Mouse (Mus musculus): Measurements from ENCODE around the gene Kcne2.

The Kcne2 gene

GRCm38 (mm10) chr16:92313953-92314741, 22.0 kb downstream of the Kcne2 start:
- DNase-seq = peak; percentile 39

GRCm38 (mm10) chr16:92316049-92316738, 24.0 kb downstream of the Kcne2 start:
- no peak for DNase-seq

DNA sequence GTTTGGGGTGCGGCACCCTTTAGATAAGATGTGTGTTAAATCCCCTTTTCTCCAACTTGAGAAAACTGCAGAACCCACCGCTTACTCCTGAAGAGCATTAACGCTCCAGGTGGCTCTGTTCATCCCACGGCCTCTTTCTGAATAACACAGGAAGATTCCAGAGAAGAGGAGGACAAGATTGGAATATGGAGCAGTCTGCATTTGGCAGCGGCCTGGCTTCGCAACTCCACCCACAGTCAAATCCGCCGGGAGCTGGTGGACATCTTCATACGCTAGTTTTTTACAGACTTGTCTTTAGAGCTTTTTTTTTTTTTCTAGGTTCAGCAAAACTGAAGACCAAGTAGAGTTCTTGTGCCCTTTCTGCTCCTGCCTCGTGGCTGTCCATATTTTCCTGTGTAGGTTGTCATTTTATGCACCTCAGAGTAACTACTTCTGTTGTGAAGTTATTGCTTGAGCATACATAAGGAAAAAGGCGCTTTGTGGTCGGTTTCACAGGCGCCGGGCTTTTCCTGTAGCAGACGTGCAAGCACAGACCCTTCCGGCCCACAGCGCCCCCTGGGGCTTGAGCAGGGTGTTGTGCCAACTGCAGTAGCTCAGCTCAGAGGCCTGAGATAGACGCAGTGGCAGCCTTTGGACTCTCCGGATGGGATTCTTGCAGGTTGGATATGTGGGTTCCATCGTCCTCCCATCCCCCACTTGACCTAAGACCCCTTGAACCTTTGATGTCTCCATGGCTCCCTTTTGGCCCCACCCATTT, 27.3 kb downstream of the Kcne2 start:
- peak; percentile 51 for DNase-seq

DNA sequence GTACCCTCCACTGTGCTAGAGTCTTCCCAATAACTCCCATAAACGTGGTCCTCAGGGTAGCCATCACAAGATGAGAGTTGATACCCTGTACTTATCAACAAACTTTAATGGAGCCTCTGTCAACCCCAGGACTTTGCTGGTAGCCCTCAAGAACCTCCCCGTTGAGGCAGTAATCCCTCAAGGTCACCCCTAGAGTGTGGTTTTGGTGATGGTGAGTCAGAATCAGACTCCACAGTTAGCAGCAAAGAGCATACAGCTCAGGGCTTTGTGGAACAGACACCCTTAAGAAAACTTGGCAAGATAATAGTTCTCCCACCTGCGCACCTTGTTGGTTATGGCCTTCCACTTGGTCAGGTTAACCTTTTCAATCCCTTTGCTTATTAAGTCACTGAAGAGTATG, 28.2 kb downstream of the Kcne2 start:
- DNase-seq = no peak

DNA sequence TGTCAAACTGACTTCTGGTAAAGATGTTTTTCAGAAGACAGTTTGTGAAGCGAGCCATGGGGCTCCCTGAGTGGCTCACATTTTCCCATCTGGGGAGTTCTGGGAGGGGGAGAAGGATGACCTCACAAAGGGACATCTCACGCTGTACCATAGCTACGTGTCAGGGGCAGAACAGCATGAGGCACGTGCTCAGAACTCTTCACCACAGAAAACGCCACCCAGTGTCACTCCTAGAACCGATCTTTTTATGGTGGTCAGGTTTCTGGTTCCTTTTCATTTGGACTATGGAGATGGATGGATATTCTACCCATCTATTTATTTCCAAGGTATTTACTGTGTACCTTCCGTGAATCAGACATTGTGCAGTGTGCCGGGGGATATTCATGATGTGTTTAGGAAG, 29.2 kb downstream of the Kcne2 start, which contains the start of gene Fam243:
Fam243 (minus strand) TSS at position 101 of the 400 bp plus-strand sequence.
- no peak for DNase-seq

DNA sequence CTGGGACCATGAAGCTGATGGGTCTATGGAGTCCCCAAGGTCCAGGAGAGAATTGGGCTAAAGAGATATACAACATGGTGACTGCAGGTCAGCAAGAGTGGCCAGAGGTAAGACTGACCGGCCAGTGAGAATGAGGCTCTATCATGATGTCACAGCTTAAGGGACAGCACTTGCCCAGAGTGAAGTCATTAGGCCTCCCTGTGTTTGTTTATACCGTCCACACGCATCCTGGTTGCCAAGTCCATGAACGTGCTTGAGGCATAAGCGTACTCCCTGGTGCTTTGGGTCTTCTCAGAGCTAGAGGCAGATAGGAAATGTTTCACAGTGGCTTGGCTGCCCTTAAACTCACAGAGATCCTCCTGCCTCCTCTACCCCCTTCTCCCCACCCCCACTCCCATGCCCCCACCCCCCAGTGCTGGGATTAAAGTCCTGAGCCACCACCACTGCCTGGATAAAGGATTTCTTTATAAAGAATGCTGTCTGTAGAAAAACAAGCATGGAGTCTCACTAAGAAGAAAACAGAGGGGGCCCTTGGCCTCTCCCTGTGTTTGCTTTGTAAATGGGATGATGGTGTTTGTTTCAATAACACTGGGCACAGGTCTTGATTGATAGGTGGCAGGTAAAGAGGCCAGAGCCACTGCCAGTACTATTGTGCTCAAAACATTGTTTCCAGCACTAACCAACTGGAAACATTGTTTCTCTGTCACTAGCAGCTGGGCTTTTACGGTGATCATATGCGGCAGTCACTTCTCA, 32.3 kb downstream of the Kcne2 start:
- DNase-seq = no peak

- no peak for DNase-seq
These were observed 32.8 kb downstream of the Kcne2 start for GRCm38 (mm10) chr16:92325062-92325406.

DNA sequence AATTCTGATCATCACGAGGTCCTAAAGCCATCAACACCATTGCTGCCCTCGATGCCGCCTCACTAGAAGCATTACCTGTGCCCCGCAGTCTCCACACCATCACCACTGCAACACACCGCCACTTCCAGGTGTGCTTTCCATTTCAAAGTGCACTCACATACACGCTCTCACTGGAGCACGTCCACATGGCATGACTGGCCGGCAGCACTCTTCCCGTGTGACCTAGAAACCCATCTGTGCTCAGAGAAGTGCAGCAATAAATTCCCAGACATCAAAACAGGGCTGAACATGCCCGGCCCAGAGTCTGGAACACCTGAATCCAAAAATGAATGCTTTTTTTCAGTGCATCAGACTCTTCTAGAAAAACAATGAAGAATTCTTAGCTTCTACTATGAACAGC, 35.7 kb downstream of the Kcne2 start:
- DNase-seq = no peak

DNA sequence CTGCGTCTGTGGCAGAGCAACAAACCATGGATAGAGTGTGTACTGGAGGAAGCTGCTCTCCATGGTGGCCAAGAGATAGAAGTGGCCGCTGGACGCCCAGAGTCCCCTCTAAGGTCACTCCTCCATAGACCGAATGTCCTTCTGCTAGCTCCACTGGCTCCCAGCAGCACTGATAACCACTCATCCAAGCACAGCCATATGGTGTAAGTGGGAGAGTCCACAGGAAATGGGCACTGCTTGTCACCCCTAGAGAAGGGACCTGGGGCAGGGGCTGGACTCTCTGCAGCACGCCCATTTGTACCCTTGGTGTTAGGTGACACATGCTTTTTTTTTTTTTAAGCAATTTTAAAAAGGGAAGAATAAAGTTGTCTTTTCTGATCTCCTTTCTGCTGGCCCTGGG, 38.8 kb downstream of the Kcne2 start:
- DNase-seq = no peak

- no peak for DNase-seq
These were observed 42.4 kb downstream of the Kcne2 start for GRCm38 (mm10) chr16:92334600-92334999.

GRCm38 (mm10) chr16:92336280-92336679, 44.1 kb downstream of the Kcne2 start:
- peak; percentile 65 for DNase-seq

GRCm38 (mm10) chr16:92340612-92341511, 48.7 kb downstream of the Kcne2 start:
- DNase-seq = peak; percentile 84

DNA sequence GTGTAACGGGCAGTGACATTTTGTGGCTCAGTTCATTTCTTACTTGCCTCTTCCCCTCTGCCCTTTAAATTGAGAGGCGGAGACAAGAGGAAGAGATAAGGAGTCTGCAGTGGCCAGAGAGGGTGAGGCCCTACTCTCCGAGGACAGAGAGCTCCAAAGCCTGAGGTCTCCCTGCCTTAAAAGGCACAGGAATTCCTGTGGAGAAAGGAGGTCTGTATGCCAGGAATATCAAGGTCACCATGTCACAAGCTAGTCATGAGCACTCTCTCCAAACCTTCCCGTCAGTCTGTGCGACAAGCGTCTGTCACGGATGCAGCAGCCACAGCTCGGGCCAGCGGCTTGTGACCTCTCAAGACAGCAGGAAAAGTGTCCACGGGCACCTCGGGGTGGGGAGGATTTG, 53.0 kb downstream of the Kcne2 start:
- DNase-seq = no peak

DNA sequence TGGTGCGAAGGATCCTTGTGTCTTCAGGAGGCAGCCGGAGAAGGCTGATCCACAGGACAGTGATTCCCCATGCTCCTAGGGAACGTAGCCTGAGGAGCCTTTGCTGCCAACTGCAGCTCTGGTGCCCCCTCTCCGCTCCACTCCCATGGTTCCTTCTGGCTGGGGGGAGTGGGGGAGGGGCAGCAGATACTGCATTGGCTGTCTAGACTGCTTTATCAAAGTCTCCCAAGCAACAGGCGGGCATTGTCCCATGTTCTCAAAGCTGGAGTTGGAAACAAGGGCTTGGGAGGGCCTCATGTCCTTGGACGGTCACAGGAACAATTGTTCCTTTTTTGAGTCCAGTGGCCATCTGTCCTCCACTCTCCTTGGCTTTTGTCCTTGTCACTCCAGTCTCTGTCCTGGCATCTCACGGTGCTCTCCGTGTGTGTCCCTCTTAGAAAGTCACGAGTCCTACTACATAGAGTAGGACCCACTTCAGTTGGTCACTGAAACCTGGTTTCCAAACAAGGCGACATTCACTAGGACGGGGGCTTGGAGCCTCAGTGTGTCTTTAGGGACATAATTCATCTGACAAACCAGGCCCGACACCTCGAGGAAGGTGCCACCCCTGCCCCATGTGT, 54.2 kb downstream of the Kcne2 start:
- peak; percentile 40 for DNase-seq
